Mouse (Mus musculus): ENCODE results near the gene Trim54.

DNA sequence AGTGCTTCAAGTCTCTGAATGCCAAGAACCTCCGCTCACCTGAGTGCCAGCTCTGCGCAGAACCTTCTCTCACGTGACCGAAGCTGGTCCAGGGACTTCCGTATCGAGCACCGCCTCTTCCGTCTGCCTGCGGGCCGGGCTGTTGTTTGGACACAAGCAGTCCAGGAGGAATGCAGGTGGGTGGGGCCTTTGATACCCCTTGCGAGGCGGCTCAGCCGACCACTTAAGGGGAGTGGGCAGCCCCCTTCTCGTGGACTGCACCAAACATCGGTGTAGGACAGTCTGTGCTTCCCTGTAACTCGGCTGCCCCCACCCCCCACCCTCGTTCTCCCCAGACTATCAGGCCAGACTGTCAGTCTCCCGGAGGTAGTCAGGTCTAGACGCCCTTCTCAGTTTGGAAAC is 37.6 kb downstream of the Trim54 start, which contains the start of gene Mpv17:
- TF ChIP-seq MAX (IDR thresholded peaks at IDR 0.05): no peak
- no peak for TF ChIP-seq CEBPB (IDR thresholded peaks at IDR 0.05; ENCODE audit: low read depth)
- no peak for TF ChIP-seq CTCF (IDR thresholded peaks at IDR 0.05; ENCODE audit: control insufficient read depth, insufficient read depth, insufficient read length)
- no peak for TF ChIP-seq FOSL1 (IDR thresholded peaks at IDR 0.05; ENCODE audit: insufficient read depth, low read length, poor library complexity, severe bottlenecking)
- TF ChIP-seq MYOD1 (IDR thresholded peaks at IDR 0.05; ENCODE audit: control insufficient read depth, insufficient read length, low read depth): no peak

Data from C2C12 (cell line).